Mouse (Mus musculus) bone marrow macrophage, adult 2 months (primary cell): ENCODE results near the gene Tmub1. TPM values are rescaled to one million over a fixed set of nuclear protein-coding genes. Genes with fewer than 3 reads are reported as not detected.
"Not testable (repeated sequence)": the region's sequence is repeated elsewhere in the genome, so short reads cannot be mapped to it uniquely, and the experiment has no call there.

Experiments used
- H3K27ac ChIP-seq: 2 replicates; pipeline ENCODE4 v1.5.1; 2012; ENCODE audit warnings: low read depth, low read length; ENCODE audit not compliant: insufficient read depth
- H3K4me1 ChIP-seq: 2 replicates; pipeline ENCODE4 v1.6.1; 2012; ENCODE audit warnings: low read length; ENCODE audit not compliant: control insufficient read depth, insufficient read depth
- H3K4me3 ChIP-seq: 2 replicates; pipeline ENCODE4 v1.5.1; 2012; ENCODE audit warnings: mild to moderate bottlenecking, low read length, moderate library complexity; ENCODE audit not compliant: insufficient read depth
- CTCF ChIP-seq: IDR thresholded peaks from 2 replicates; pipeline ENCODE4 v1.5.1; 2012; ENCODE audit warnings: low read depth, mild to moderate bottlenecking, low read length, moderate library complexity
- POLR2A ChIP-seq: IDR thresholded peaks from 2 replicates; pipeline ENCODE4 v1.6.1; 2012; ENCODE audit warnings: mild to moderate bottlenecking, low read depth, low read length, borderline replicate concordance
- polyA plus RNA-seq: library from polyadenylated mRNA; stranded (reverse); fragments of >200 nt; gene quantifications from 2 replicates; pipeline ENCODE4 v1.2.4, GENCODE M21; 2012; ENCODE audit not compliant: missing spikeins, insufficient read depth, insufficient read length

Tmub1 gene
- polyA plus RNA-seq, 1 experiment, result 7.9 TPM

DNA sequence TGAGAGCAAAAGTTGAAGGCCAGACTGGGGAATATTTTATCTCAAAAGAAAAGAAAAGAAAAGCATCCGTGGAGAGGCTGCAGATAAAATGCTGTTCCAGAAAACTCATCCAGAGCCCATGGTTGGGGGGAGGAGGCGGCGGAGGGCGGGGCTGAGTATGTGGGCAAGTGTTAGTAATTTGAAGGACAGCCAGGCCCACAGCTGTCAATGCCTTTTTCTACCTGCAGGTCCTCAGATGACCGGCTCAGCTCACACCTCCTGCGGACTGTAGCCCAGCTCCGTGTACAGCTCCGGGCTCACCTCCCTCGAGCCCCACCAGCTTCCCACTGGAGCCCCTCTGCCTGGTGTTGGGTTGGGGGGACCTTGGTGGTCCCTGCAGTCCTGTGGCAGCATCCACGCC, 48.0 kb downstream of the Tmub1 start:
- Histone ChIP-seq H3K4me1 (peaks cover 4% of the 10 kb centered on the region), H3K4me3 (no peak overlapping the region), H3K27ac (no peak overlapping the region)
- TF ChIP-seq CTCF (no peak), POLR2A (no peak)

- peaks cover 16% of the 10 kb centered on the region for H3K4me1 ChIP-seq
- not testable (repeated sequence) for H3K27ac ChIP-seq, H3K4me3 ChIP-seq
Measured at GRCm38 (mm10) chr5:24396254-24396653, 51.4 kb downstream of the Tmub1 start.

Other genes starting within 250 kb of the Tmub1 start
- not detected in 2 replicates for gene Kcnh2, start 96.2 kb downstream of the Tmub1 start, polyA plus RNA-seq
- not detected in 2 replicates for gene Nos3, start 83.0 kb downstream of the Tmub1 start, polyA plus RNA-seq
- gene Atg9b, start 55.7 kb downstream of the Tmub1 start, polyA plus RNA-seq, result 0.39 and 1.1 TPM in 2 replicates
- 16.8 and 24.1 TPM in 2 replicates for gene Abcb8, start 54.2 kb downstream of the Tmub1 start, polyA plus RNA-seq
- gene Asic3, start 34.5 kb downstream of the Tmub1 start, polyA plus RNA-seq, result not detected in 2 replicates
- 55.5 and 59.9 TPM in 2 replicates for gene Cdk5, start 24.3 kb downstream of the Tmub1 start, polyA plus RNA-seq
- gene Slc4a2, start 24.0 kb downstream of the Tmub1 start, polyA plus RNA-seq, result 41.8 and 45.1 TPM in 2 replicates
- 46.3 and 49.0 TPM in 2 replicates for gene Fastk, start 2.6 kb downstream of the Tmub1 start, polyA plus RNA-seq
- 75.2 and 77.7 TPM in 2 replicates for gene Agap3, start 4.3 kb upstream of the Tmub1 start, polyA plus RNA-seq
- not detected in 2 replicates for gene Gbx1, start 79.3 kb upstream of the Tmub1 start, polyA plus RNA-seq
- gene Asb10, start 93.1 kb upstream of the Tmub1 start, polyA plus RNA-seq, result 0.64 and 1.4 TPM in 2 replicates
- not detected in 2 replicates for gene 4931409K22Rik, start 109.0 kb upstream of the Tmub1 start, polyA plus RNA-seq
- gene Abcf2, start 129.6 kb upstream of the Tmub1 start, polyA plus RNA-seq, result 32.7 and 34.5 TPM in 2 replicates
- gene Chpf2, start 138.9 kb upstream of the Tmub1 start, polyA plus RNA-seq, result 29.9 and 31.5 TPM in 2 replicates
- not detected in 2 replicates for gene Smarcd3, start 176.6 kb upstream of the Tmub1 start, polyA plus RNA-seq
- 65.2 and 67.4 TPM in 2 replicates for gene Nub1, start 237.7 kb upstream of the Tmub1 start, polyA plus RNA-seq